Mouse (Mus musculus): ENCODE measurements around the gene Map3k20. TPM values are rescaled to one million over a fixed set of nuclear protein-coding genes. Genes with fewer than 3 reads are reported as not detected.
A peak's percentile ranks its signal among the peaks of the same experiment; 100 is the strongest.

Gene Map3k20
- polyA plus RNA-seq, 1 experiment from 2014 or later = 14.5 TPM

- Histone ChIP-seq H3K27ac (peak within 1 kb of the TSS; percentile 93), H3K4me2 (peak within 1 kb of the TSS; percentile 82), H3K36me3 (peaks cover 23% of the 10 kb centered on the region), H3K9ac (peak within 1 kb of the TSS; percentile 87), H3K27me3 (0 out of 2 replicates have a peak, but pooled peaks cover 3% of the 10 kb centered on the region), H3K4me1 (peaks cover 47% of the 10 kb centered on the region), H3K9me3 (replicated peaks) (no peaks in the 10 kb centered on the region), H3K4me3 (replicated peaks) (peak within 1 kb of the TSS; percentile 79)
- ATAC-seq (replicated peaks; ENCODE audit: low FRiP score) = peak; percentile 88
- WGBS = under 1% methylated on average over 58 of the region's 58 CpGs
Measured at GRCm38 (mm10) chr2:72475797-72476485, 190.5 kb downstream of the Map3k20 start, which contains the start of gene Cdca7. Gene Cdca7 (plus strand): TSS chr2:72476159.

GRCm38 (mm10) chr2:72476486-72477211, 191.2 kb downstream of the Map3k20 start:
- Histone ChIP-seq H3K9me3 (replicated peaks) (no peaks in the 10 kb centered on the region), H3K36me3 (peaks cover 30% of the 10 kb centered on the region), H3K4me1 (peaks cover 47% of the 10 kb centered on the region), H3K4me2 (peak overlapping the region; percentile 82), H3K27ac (peak overlapping the region; percentile 93), H3K9ac (peak overlapping the region; percentile 87), H3K4me3 (replicated peaks) (peak overlapping the region; percentile 79), H3K27me3 (0 out of 2 replicates have a peak, but pooled peaks cover 3% of the 10 kb centered on the region)
- under 1% methylated on average over 53 of the region's 53 CpGs for WGBS
- peak; percentile 62 for ATAC-seq (replicated peaks; ENCODE audit: low FRiP score)

- ATAC-seq (replicated peaks; ENCODE audit: low FRiP score) = no peak
- 0 out of 2 replicates have a peak, but pooled peaks cover 3% of the 10 kb centered on the region for H3K27me3 ChIP-seq
- H3K27ac ChIP-seq = peak overlapping the region; percentile 93
- peak overlapping the region; percentile 87 for H3K9ac ChIP-seq
- H3K9me3 ChIP-seq (replicated peaks) = no peaks in the 10 kb centered on the region
- peaks cover 47% of the 10 kb centered on the region for H3K4me1 ChIP-seq
- peaks cover 36% of the 10 kb centered on the region for H3K36me3 ChIP-seq
- H3K4me3 ChIP-seq (replicated peaks) = peak overlapping the region; percentile 79
- WGBS = 2% methylated on average over 11 of the region's 11 CpGs
- H3K4me2 ChIP-seq = peak overlapping the region; percentile 82
Measured at GRCm38 (mm10) chr2:72477221-72477620, 191.8 kb downstream of the Map3k20 start.

- H3K9me3 ChIP-seq (replicated peaks) = no peaks in the 10 kb centered on the region
- H3K4me2 ChIP-seq = peak overlapping the region; percentile 82
- H3K27ac ChIP-seq = no peak overlapping the region
- H3K27me3 ChIP-seq = 0 out of 2 replicates have a peak, but pooled peaks cover 3% of the 10 kb centered on the region
- peak overlapping the region; percentile 79 for H3K4me3 ChIP-seq (replicated peaks)
- H3K9ac ChIP-seq = no peak overlapping the region
- ATAC-seq (replicated peaks; ENCODE audit: low FRiP score) = no peak
- WGBS = 83% methylated on average over 4 of the region's 4 CpGs
- peaks cover 45% of the 10 kb centered on the region for H3K36me3 ChIP-seq
- H3K4me1 ChIP-seq = peaks cover 47% of the 10 kb centered on the region
Measured at GRCm38 (mm10) chr2:72478176-72478575, 192.7 kb downstream of the Map3k20 start.

- no peak overlapping the region for H3K27ac ChIP-seq
- no peak overlapping the region for H3K9ac ChIP-seq
- no peak overlapping the region; the same call in 1 of the 2 replicates for H3K4me3 ChIP-seq (replicated peaks)
- ATAC-seq (replicated peaks; ENCODE audit: low FRiP score) = no peak
- 0 out of 2 replicates have a peak, but pooled peaks cover 1% of the 10 kb centered on the region for H3K27me3 ChIP-seq
- 71% methylated on average over 13 of the region's 13 CpGs for WGBS
- peaks cover 47% of the 10 kb centered on the region for H3K4me1 ChIP-seq
- no peaks in the 10 kb centered on the region for H3K9me3 ChIP-seq (replicated peaks)
- H3K36me3 ChIP-seq = peaks cover 53% of the 10 kb centered on the region
- peak overlapping the region; percentile 82; the same call in 1 of the 2 replicates for H3K4me2 ChIP-seq
Measured at GRCm38 (mm10) chr2:72478921-72479320, 193.5 kb downstream of the Map3k20 start.

GRCm38 (mm10) chr2:72479818-72480217, 194.4 kb downstream of the Map3k20 start:
- ATAC-seq (replicated peaks; ENCODE audit: low FRiP score) = no peak
- H3K36me3 ChIP-seq = peaks cover 62% of the 10 kb centered on the region

GRCm38 (mm10) chr2:72491650-72492049, 206.2 kb downstream of the Map3k20 start:
- Histone ChIP-seq H3K4me3 (replicated peaks) (no peak overlapping the region), H3K27ac (no peak overlapping the region), H3K36me3 (peaks cover 11% of the 10 kb centered on the region), H3K9me3 (replicated peaks) (no peaks in the 10 kb centered on the region), H3K9ac (no peak overlapping the region), H3K4me1 (peaks cover 5% of the 10 kb centered on the region), H3K4me2 (no peak overlapping the region), H3K27me3 (no peaks in the 10 kb centered on the region)
- 45% methylated on average over 7 of the region's 7 CpGs for WGBS
- peak; percentile 18; the same call in 1 of the 2 replicates for ATAC-seq (replicated peaks; ENCODE audit: low FRiP score)

More at GRCm38 (mm10) chr2:72479818-72480217, 194.4 kb downstream of the Map3k20 start:
- H3K4me1 ChIP-seq = peaks cover 42% of the 10 kb centered on the region
- H3K27ac ChIP-seq = no peak overlapping the region
- H3K27me3 ChIP-seq = no peaks in the 10 kb centered on the region
- no peak overlapping the region for H3K4me3 ChIP-seq (replicated peaks)
- 88% methylated on average over 9 of the region's 9 CpGs for WGBS
- H3K4me2 ChIP-seq = no peak overlapping the region
- H3K9ac ChIP-seq = no peak overlapping the region
- H3K9me3 ChIP-seq (replicated peaks) = no peaks in the 10 kb centered on the region

Other genes starting within 250 kb of the Map3k20 start
- 158 and 167 TPM in 2 replicates for gene Cdca7, start 190.5 kb downstream of the Map3k20 start, polyA plus RNA-seq (2015; fragmentation: Nextera tagmentation; extraction: Ambion mirVana)